Mouse (Mus musculus) embryonic facial prominence, embryonic 10.5 days (tissue): ENCODE measurements around the gene Rgs11. TPM values are rescaled to one million over a fixed set of nuclear protein-coding genes. Genes with fewer than 3 reads are reported as not detected.
A peak's percentile ranks its signal among the peaks of the same experiment; 100 is the strongest.
"Not testable (repeated sequence)": the region's sequence is repeated elsewhere in the genome, so short reads cannot be mapped to it uniquely, and the experiment has no call there.

Experiments used
- DNase-seq: peaks from one replicate; pipeline ENCODE4 v3.0.0-alpha.2; 2017; ENCODE audit warnings: low spot score
- H3K27ac ChIP-seq: fragments of 300-500 bp; sonication (generic); replicated peaks from 2 replicates; pipeline ENCODE4 v1.5.1; 2016; ENCODE audit warnings: mild to moderate bottlenecking
- H3K27me3 ChIP-seq: fragments of 300-500 bp; sonication (generic); replicated peaks from 2 replicates; pipeline ENCODE4 v1.6.1; 2016; ENCODE audit warnings: low read depth, mild to moderate bottlenecking; ENCODE audit not compliant: poor library complexity, severe bottlenecking
- H3K36me3 ChIP-seq: fragments of 300-500 bp; sonication (generic); replicated peaks from 2 replicates; pipeline ENCODE4 v1.6.1; 2016; ENCODE audit warnings: mild to moderate bottlenecking, moderate library complexity
- H3K4me1 ChIP-seq: fragments of 300-500 bp; sonication (generic); 2 replicates; pipeline ENCODE4 v1.6.1; 2016
- H3K4me3 ChIP-seq: fragments of 300-500 bp; sonication (generic); 2 replicates; pipeline ENCODE4 v1.5.1; 2016; ENCODE audit warnings: mild to moderate bottlenecking, moderate library complexity
- H3K9me3 ChIP-seq: fragments of 300-500 bp; sonication (generic); 2 replicates; pipeline ENCODE4 v1.6.1; 2016; ENCODE audit warnings: mild to moderate bottlenecking
- WGBS: fragments of 180-500 bp; shearing (Covaris S2); methylation state at CpG from one replicate; pipeline ENCODE4 v1.1.7; 2016; 5-methylcytosine and 5-hydroxymethylcytosine counted together
- polyA plus RNA-seq: library from polyadenylated mRNA; unstranded; fragments of >200 nt; fragmentation: Nextera tagmentation; extraction: Ambion mirVana; gene quantifications from 2 replicates; pipeline ENCODE4 v1.2.1, GENCODE M21; 2016

Gene Rgs11
- polyA plus RNA-seq = 1.5 and 4.7 TPM in 2 replicates

DNA sequence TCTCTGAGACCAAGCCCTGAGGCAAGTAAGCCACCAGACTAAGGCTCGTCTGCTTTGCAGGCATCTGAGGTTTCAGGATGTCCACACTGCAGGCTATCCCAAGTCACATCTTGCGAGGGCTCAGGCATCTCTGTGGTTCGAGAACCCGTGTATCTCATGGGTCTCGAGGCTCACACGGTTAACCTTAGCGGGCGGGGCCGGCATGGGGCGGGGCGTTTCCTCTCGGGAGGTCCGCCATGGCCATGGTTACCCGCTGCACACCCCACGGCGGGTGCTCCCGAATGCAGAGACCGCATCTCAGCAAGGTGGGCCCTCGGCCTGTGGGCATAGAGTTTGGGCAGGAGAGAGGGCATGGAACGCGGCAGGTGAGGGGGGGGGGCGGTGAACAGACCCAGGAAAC lies at the start of gene Rgs11:
TSS of gene Rgs11 (plus strand) at position 215 of the 400 bp plus-strand sequence.
- Histone ChIP-seq H3K27me3 (peaks cover 81% of the 10 kb centered on the region), H3K9me3 (no peaks in the 10 kb centered on the region), H3K36me3 (peaks cover 14% of the 10 kb centered on the region), H3K4me1 (peaks cover 41% of the 10 kb centered on the region), H3K4me3 (peak within 1 kb of the TSS; percentile 61), H3K27ac (peak within 1 kb of the TSS; percentile 11; the same call in 1 of the 2 replicates)
- peak; percentile 26 for DNase-seq
- WGBS = 2% methylated on average over 22 of the region's 22 CpGs

GRCm38 (mm10) chr17:26162736-26163135 lies 40.0 kb upstream of the Rgs11 start:
- Histone ChIP-seq H3K27me3 (no peaks in the 10 kb centered on the region), H3K36me3 (peaks cover 41% of the 10 kb centered on the region), H3K4me3 (no peak overlapping the region), H3K27ac (no peak overlapping the region), H3K4me1 (peaks cover 6% of the 10 kb centered on the region), H3K9me3 (no peaks in the 10 kb centered on the region)
- no peak for DNase-seq
- 89% methylated on average over 1 of the region's 1 CpGs for WGBS

DNA sequence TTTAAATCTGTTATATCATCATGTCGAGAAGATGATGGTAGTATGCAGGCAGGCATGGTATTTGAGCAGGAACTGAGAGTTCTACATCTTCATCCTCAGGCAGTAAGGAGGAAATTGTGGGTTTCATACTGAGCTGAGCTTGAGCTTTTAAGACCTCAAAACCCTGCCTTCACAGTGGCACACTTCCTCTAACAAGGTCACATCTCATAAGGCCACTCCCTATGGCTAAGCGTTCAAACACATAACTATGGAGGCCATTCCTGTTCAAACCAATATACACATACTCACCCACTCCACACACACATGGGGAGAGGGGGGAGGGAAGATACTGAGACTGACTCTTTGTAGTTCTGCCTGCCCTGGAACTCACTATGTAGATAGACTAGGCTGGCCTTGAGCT lies 34.7 kb upstream of the Rgs11 start:
- Histone ChIP-seq H3K4me1 (peaks cover 6% of the 10 kb centered on the region), H3K36me3 (peaks cover 39% of the 10 kb centered on the region), H3K27ac (no peak overlapping the region), H3K9me3 (no peaks in the 10 kb centered on the region), H3K27me3 (no peaks in the 10 kb centered on the region), H3K4me3 (no peak overlapping the region)
- 96% methylated on average over 2 of the region's 2 CpGs for whole genome bisulfite sequencing
- DNase-seq = no peak

- H3K27me3 ChIP-seq = not testable (repeated sequence)
These were observed 27.5 kb upstream of the Rgs11 start for GRCm38 (mm10) chr17:26175248-26175647.

DNA sequence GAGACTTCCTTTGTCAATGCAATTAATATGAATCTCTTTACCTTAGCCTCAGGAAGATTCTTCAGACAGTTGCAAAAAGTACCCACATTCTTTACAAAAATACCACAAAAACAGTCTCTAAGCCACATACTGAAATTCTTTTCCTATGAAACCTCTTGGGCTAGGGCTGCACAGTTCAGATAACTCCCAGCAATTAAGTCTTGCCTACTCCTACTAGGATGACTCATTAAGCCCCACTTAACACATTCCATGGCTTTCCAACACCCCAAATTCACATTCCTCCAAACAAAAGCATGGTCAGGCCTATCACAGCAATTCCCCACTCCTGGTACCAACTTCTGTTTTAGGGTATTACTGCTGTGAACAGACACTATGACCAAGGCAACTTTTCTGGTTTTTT lies 24.1 kb upstream of the Rgs11 start:
- no peak overlapping the region for H3K27ac ChIP-seq
- H3K4me3 ChIP-seq = no peak overlapping the region
- H3K9me3 ChIP-seq = no peaks in the 10 kb centered on the region
- H3K27me3 ChIP-seq = no peaks in the 10 kb centered on the region
- DNase-seq = no peak
- H3K36me3 ChIP-seq = peaks cover 86% of the 10 kb centered on the region
- no peaks in the 10 kb centered on the region for H3K4me1 ChIP-seq

More at GRCm38 (mm10) chr17:26175248-26175647, 27.5 kb upstream of the Rgs11 start:
- H3K36me3 ChIP-seq = peaks cover 63% of the 10 kb centered on the region
- WGBS = 84% methylated on average over 2 of the region's 2 CpGs
- not testable (repeated sequence) for H3K4me1 ChIP-seq, DNase-seq, H3K9me3 ChIP-seq, H3K27ac ChIP-seq, H3K4me3 ChIP-seq

DNA sequence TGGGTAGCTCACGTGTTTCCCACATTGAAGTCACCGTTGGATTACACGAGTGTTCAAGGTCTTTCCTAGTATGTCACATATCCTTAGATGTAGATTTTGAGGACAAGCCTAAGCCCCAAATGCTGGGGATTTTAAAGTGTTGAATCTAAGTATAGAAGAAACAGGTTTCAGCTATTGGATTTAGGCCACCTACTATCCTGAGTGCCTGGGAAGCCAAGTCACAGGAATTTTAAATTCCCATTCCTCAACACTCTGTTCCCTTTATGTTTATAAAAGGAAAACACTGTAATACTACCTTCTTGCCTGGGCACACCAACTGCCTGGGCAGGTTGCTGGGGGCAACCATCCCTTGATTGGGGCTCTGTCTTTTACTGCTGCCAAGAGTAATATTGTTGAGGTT lies 21.6 kb upstream of the Rgs11 start:
- no peak for DNase-seq
- Histone ChIP-seq H3K9me3 (no peaks in the 10 kb centered on the region), H3K4me1 (no peaks in the 10 kb centered on the region), H3K4me3 (no peak overlapping the region), H3K36me3 (peaks cover 88% of the 10 kb centered on the region), H3K27me3 (no peaks in the 10 kb centered on the region), H3K27ac (no peak overlapping the region)
- 95% methylated on average over 3 of the region's 3 CpGs for WGBS

DNA sequence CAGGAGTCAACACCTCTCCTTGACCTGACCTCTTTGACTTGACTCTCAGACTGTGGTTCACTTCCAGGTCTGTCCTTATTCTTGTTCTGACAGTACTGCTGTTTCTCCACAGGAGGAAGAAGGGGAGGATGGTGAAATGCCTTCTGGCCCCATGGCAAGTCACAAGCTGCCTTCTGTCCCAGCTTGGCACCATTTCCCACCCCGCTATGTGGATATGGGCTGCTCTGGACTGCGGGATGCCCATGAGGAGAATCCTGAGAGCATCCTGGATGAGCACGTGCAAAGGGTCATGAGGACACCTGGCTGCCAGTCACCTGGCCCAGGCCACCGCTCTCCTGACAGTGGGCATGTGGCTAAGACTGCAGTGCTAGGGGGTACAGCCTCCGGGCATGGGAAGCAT lies 15.2 kb upstream of the Rgs11 start:
- 96% methylated on average over 5 of the region's 5 CpGs for WGBS
- Histone ChIP-seq H3K27ac (no peak overlapping the region), H3K9me3 (no peaks in the 10 kb centered on the region)

DNA sequence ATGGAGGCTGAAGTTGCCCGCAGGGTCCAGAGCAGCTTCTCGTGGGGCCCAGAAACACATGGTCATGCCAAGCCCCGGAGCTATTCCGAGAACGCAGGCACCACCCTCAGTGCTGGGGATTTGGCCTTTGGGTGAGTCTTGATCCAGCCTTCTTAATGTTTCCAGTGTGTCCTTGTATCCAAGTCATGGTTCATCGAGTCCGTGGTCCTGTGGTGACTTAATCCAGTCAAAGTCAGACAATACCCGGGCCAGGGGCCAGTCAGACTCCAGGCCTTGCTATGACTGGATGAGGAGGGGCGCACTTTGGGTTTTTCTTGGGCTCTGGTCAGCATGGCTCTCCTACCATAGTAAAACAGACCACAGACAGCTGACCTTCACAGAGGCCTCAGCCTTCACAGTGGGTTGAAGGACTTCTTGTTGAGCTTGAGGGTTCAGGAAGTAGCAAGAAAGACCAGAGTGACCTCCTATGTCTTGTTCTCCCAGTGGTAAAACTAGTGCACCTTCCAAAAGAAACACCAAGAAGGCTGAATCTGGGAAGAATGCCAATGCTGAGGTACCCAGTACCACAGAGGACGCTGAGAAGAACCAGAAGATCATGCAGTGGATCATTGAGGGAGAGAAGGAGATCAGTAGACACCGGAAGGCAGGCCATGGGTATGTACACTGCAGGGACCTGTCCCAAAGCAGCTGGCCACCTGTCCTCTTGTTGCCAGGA lies 14.5 kb upstream of the Rgs11 start:
- H3K9me3 ChIP-seq = no peaks in the 10 kb centered on the region
- H3K36me3 ChIP-seq = peaks cover 99% of the 10 kb centered on the region
- no peak overlapping the region for H3K4me3 ChIP-seq
- H3K27me3 ChIP-seq = no peaks in the 10 kb centered on the region
- DNase-seq = no peak
- WGBS = 95% methylated on average over 11 of the region's 11 CpGs
- H3K27ac ChIP-seq = no peak overlapping the region
- H3K4me1 ChIP-seq = no peaks in the 10 kb centered on the region

More for the DNA sequence above, 15.2 kb upstream of the Rgs11 start:
- H3K27me3 ChIP-seq = no peaks in the 10 kb centered on the region
- no peak for DNase-seq
- H3K36me3 ChIP-seq = peaks cover 99% of the 10 kb centered on the region
- no peak overlapping the region for H3K4me3 ChIP-seq
- no peaks in the 10 kb centered on the region for H3K4me1 ChIP-seq

DNA sequence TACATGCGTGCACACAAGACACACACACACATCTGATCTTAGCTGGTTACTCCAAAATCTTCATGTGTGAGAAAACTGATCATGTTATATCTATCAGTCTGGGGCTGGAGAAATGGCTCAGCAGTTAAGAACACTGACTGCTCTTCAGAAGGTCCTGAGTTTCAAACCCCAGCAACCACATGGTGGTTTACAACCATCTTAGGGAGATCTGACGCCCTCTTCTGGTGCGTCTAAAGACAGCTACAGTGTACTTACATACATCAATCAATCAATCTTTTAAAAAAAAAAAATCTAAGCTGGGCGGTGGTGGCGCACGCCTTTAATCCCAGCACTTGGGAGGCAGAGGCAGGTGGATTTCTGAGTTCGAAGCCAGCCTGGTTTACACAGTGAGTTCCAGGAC lies 11.3 kb upstream of the Rgs11 start:
- 91% methylated on average over 7 of the region's 7 CpGs for WGBS

GRCm38 (mm10) chr17:26192481-26193190 lies 10.1 kb upstream of the Rgs11 start:
- DNase-seq = no peak
- 95% methylated on average over 15 of the region's 15 CpGs for WGBS
- Histone ChIP-seq H3K9me3 (no peaks in the 10 kb centered on the region), H3K27me3 (no peaks in the 10 kb centered on the region), H3K27ac (no peak overlapping the region), H3K4me1 (no peaks in the 10 kb centered on the region), H3K4me3 (no peak overlapping the region), H3K36me3 (peaks cover 99% of the 10 kb centered on the region)

More for the DNA sequence above, 11.3 kb upstream of the Rgs11 start:
- H3K9me3 ChIP-seq, H3K27me3 ChIP-seq, DNase-seq, H3K4me3 ChIP-seq, H3K27ac ChIP-seq, H3K4me1 ChIP-seq: not testable (repeated sequence)
- H3K36me3 ChIP-seq = peaks cover 99% of the 10 kb centered on the region

- H3K27ac ChIP-seq = no peak within 1 kb of the TSS
- H3K4me1 ChIP-seq = peaks cover 29% of the 10 kb centered on the region
- no peak for DNase-seq
- no peak within 1 kb of the TSS for H3K4me3 ChIP-seq
- H3K27me3 ChIP-seq = peaks cover 59% of the 10 kb centered on the region
- H3K36me3 ChIP-seq = peaks cover 52% of the 10 kb centered on the region
- H3K9me3 ChIP-seq = no peaks in the 10 kb centered on the region
- WGBS = 70% methylated on average over 4 of the region's 4 CpGs
These were observed 3.9 kb upstream of the Rgs11 start, which contains the start of gene Pdia2 for GRCm38 (mm10) chr17:26198892-26199291. Gene Pdia2, minus strand, starts transcription at chr17:26199087.

DNA sequence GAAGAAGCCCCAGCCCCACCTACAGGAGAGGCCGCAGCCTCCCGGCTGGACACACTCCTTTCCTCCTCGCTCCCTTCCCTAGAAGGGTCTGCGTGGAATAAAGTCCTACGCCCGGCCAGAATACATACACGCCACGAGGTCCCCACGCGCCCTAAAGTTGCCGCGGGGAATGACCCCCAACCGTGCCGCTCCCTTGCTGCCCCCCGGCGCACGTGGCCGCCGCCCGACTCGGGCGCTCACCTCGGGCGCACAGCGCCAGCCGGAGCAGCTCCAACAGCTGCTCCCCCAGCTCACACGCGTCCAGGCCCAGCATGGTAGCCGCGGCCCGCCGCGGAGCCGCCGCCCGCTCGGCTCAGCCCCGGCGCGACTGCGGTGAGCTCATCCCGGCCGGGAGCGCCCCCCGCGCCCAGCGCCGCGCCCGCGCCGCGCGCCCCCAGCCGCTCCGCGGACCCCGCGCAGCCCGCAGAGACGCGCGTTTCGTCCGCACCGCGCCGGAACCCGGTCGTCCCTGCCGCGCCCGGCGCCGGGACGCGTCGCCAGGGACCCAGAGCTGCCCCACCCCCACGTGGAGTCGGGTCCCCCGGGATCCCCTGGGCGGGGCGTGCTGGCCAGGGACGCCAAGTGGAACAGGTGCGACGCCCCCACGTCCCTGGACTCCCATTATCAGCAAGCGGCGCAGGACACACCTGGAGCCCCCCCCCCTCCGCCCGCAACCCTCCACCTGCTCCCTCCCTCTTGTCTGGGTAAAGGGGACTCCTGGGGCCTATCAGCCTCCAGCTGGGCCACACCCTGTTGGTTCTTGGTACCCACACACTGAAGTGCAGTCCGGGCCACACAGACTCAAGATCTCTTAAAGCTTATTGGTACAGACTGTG lies 1.7 kb upstream of the Rgs11 start:
- Histone ChIP-seq H3K4me3 (peak overlapping the region; percentile 67), H3K27ac (peak overlapping the region; percentile 74), H3K4me1 (peaks cover 41% of the 10 kb centered on the region), H3K27me3 (peaks cover 81% of the 10 kb centered on the region), H3K36me3 (peaks cover 31% of the 10 kb centered on the region), H3K9me3 (no peaks in the 10 kb centered on the region)
- 2% methylated on average over 92 of the region's 92 CpGs for WGBS
- peak; percentile 57 for DNase-seq
